Mouse (Mus musculus): Measurements from ENCODE around the gene Kl.

Gene Kl

GRCm38 (mm10) chr5:151028906-151029305 lies 76.5 kb downstream of the Kl start:
- in situ Hi-C loops (cut with MboI, MseI), result no loop called here

- in situ Hi-C loops (cut with MboI, MseI), result no loop called here
Measured at GRCm38 (mm10) chr5:151034715-151035512, 82.5 kb downstream of the Kl start.

GRCm38 (mm10) chr5:151037871-151038270 lies 85.5 kb downstream of the Kl start:
- in situ Hi-C loops (cut with MboI, MseI), result no loop called here

- in situ Hi-C loops (cut with MboI, MseI), result no loop called here
Measured at GRCm38 (mm10) chr5:151042911-151043310, 90.5 kb downstream of the Kl start.
